Mouse (Mus musculus): ENCODE measurements around the gene Nrm.

Nrm gene

DNA sequence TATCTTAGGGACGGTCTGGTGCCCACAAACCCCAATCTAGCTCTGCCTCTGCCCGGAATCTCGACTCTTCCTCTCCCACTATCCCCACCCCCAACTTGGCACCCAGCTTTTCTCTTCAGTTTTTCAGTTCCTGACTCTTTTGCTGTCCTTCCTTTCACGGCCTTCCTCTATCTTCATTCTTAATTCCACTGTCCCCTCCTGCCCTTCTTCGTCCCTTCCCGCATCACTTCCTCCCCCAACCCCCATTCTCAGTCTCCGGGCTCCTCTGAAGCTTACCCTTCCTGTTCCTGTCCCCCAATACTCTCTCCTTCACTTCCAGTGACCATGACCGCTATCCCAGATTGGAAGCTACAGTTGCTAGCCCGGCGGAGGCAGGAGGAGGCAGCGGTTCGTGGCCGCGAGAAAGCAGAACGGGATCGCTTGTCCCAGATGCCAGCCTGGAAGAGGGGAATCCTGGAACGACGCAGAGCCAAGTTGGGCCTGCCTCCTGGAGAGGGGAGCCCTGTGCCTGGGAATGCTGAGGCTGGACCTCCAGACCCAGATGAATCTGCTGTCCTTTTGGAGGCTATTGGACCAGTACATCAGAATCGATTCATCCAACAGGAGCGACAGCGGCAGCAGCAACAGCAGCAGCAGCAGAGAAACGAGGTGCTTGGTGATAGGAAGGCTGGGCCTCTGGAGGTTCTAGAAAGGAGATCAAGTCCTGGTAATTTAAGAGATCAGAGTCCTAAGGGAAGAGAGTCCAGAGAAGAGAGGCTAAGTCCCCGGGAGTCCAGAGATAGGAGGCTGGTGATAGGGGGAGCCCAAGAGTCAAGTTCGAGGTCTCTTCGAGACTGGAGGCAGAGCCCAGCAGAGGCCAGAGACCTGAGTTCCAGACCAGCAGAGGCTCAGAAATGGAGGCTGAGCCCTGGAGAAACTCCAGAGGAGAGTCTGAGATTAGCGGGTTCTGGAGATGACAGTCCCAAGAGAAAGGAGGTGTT, 6.1 kb downstream of the Nrm start:
- DNase-seq (ENCODE audit: low spot score): peak; percentile 58

GRCm38 (mm10) chr17:35868165-35868820, 7.2 kb downstream of the Nrm start:
- no peak for DNase-seq (ENCODE audit: low spot score)

- no peak for DNase-seq (ENCODE audit: low spot score)
Measured at GRCm38 (mm10) chr17:35868961-35869345, 7.8 kb downstream of the Nrm start.

- DNase-seq (ENCODE audit: low spot score): peak; percentile 72
Measured at GRCm38 (mm10) chr17:35869346-35870067, 8.4 kb downstream of the Nrm start.

DNA sequence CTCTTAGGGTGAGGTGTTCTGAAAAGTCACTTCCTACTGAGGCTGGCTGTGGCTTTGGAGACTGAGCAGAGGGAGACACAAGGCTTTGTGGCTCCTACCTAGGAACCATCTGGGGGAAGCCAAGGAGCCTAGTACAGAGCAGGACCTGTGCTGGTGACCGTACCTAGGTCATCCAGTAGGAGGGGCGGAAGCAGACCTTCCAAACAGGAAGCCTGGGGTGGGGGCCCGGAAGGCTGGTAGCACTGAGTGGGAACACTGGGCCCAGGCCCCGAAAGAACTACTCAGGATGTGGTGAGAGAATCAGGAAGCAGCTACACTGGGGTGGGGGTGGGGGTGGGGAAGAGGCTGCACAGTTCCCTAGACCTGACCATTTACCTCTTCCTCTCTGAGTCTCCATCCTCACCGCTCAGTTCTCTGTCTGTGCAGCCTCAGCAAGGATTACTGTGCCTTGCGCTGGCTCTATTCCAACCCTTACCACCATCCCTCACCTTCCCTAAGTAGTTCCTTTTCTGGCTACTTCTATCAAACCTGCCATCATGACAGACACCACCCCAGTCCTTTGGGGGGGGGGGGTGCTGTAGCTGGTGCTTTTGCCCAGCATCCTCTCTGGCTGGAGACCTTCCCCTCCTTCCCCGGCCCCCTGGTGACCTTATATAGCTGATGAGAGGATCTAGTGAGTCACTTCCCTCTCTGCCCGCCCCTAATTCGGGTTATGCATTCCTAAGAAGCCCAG, 9.2 kb downstream of the Nrm start:
- DNase-seq (ENCODE audit: low spot score): peak; percentile 29

DNA sequence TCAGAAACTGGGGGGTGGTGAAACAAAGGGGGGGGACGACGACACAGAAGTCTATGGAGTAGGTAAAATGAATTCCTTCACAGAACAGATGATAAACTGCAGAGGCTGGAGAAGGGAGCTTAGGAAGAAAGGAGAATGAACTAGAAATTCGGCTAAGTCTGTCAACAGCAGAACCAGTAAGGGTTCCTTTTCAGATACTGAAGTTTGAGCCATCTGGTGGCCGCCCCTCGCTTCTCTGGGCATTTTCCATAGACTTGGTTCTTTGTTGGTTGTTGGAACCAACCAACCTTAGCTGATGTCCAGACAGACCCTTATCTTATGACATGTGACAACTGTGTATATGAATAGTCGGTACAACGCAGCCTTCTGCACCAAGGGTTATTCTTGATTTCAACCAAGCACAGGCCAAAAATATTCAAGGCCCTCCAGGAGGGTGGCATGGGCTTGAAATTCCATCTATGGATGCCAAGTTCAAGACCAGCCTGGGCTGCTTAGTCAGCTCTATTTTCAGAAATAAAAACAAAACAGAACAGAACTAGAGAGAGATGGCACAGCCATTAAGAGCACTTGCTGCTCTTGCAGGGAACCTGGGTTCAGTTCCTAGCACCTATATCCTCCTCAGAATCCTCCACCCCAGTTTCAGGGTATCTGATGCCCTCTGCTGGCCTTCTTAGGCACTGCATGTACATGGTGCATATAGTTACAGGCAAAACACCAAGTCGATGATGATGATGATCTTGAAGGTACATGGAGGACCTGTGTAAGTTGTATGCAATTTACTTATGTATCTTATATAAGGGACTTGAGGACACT, 10.0 kb downstream of the Nrm start:
- DNase-seq (ENCODE audit: low spot score): peak; percentile 33

DNA sequence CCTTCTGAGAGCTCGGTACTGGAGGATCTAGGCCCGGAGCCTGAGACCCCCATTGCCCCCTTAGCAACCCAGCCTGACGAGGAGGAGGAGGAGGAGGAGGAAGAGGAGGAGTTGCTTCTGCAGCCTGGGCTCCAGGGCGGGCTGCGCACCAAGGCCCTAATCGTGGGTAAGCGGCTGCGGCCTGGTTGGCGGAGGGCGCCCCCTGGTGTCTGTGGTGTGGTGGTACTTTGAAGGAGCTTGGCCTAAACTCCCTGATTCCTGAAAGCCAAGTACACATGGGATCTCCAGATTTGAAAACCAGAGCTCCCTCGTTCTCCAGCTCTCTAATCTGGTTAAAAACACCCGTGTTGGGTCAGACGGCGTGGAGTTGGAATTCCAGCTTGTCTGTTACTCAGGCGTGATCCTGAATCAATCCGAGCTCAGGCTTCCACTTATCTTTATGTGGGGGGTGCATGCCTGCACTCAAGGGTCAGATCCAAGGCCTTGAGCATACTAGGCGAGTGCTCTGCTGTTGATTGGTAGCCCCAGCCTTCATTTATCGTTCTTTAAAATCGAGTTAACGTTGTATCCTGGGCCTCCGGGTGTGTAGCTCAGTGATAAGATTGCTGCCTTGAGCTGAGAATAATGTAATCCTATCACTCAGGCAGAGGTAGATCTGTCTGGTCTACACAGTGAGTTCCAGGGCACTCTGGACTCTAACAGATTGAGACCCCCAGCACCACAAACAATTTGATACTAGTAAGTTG, 12.8 kb downstream of the Nrm start:
- DNase-seq (ENCODE audit: low spot score): peak; percentile 87

DNA sequence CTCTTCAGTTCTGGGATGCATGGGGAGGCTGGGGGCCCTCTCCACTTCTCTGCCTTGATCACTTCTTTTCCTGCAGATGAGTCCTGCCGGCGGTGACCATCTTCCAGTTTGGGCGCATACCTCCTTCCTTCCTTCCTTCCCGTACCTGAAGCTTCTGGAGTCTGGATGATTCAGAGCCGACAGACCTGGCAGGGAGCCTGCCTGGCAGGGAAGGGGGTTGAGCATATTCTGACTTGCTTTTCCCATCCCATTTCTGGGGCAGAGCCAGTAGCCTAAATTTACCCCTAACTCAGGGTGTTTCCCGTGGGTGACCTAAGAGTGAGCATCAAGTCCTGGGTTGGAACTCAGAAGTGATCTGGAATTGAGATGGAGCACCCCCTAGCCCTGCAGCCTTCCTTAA, 13.6 kb downstream of the Nrm start:
- DNase-seq (ENCODE audit: low spot score): no peak

DNA sequence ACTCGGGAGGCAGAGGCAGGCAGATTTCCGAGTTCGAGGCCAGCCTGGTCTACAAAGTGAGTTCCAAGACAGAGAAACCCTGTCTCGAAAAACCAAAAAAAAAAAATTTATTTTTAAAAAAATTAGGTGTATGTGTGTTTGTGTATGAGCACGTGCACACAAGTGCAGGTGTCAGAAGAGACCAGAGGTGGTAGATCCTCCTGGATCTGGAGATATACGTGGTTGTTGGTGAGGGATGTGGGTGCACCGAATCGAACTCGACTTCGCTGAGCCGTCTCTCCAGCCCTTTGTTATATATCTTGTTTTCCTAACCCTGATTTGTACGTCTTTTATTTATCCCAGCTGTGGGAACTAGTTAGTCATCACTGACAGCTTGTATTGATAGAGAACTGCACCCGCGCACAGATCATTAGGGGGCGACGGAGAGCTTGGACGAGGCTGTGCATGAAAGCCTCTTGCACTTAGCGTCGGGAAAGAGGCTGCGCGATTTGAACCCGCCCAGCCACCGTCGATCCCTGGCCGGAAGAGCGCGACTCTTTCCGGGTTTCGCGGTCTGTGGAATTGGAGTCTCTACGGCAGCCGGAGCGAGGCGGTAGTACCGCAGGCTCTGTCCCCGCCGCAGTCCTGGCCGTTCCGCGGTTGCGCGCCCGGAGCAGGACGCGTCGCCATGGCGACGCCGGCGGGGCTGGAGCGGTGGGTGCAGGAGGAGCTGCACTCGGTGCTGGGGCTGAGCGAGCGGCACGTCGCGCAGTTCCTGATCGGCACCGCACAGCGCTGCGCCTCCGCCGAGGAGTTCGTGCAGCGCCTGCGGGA, 18.3 kb downstream of the Nrm start, which contains the start of gene Dhx16:
Gene Dhx16 (plus strand): TSS at position 575 of the 813 bp plus-strand sequence.
- DNase-seq (ENCODE audit: low spot score): peak; percentile 97

GRCm38 (mm10) chr17:35882924-35883323, 21.8 kb downstream of the Nrm start:
- no peak for DNase-seq (ENCODE audit: low spot score)

DNA sequence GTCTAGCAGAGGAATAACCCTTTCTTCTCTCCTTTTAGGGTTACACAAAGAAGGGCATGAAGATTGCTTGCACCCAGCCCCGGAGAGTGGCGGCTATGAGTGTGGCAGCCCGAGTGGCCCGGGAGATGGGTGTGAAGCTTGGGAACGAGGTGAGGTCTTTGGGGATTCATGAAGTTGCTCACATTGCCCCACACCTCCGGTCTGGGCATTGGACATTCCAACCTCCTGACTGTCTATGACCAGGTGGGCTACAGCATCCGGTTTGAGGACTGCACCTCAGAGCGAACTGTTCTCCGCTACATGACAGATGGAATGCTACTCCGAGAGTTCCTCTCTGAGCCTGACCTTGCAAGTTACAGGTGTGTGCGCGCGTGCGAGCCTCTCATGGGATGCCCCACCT, 22.7 kb downstream of the Nrm start:
- no peak for DNase-seq (ENCODE audit: low spot score)

DNA sequence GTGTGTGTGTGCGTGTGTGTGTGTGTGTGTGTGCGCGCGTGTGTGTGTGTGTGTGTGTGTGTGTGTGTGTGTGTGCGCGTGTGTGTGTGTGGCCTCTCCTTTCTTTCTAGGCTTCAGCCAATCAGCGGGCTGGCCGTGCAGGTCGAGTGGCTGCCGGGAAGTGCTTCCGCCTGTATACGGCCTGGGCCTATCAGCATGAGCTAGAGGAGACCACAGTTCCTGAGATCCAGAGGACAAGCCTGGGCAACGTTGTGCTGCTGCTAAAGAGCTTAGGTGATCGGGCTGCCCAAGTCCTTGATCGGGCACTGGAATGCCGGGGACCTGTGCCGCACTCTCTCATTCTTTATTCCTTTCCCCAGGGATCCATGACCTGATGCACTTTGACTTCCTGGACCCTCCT, 26.6 kb downstream of the Nrm start:
- DNase-seq (ENCODE audit: low spot score): no peak

DNA sequence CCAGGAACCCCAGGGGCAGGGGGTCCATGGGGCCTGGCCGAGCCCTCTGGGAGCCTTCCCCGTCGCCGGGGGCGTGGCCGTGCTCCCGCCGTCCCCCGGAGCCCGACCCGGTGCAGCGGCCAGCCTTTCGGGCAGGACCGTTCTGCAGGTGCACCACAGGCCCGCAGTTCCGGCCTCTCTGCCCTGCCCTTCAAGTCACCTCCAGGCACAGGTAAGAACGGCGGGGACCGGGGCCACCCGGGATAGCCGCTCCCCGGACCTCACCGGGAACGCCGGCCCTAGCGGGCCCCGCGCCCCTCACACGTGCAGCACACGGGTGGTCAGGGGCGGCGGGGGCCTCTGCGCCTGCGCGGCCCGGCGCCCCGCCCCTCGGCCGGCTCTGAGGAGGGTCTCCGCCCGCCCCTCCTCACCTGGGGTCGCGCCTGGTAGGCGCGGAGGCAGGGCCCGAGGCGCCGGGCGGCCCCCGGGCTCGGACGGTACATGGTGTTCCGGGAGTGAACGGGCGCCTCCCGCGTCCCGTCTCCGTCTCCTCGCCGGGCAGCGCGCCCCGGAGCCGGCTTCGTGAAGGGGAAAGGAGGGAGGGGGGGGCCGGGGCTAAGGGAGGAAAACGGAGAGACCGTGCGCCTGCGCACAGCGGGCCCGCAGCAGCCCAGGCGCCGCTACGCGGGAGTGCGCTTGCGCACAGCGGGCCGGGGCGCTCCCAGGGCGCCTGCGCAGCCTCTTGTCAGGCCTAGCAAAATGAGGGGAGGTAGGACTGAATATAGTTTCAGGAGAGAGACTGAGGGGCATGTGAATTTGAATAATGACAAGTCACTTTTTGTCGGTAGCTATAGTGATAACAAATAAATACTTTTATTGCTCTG, 35.9 kb downstream of the Nrm start, which contains the start of gene 2310061I04Rik:
Gene 2310061I04Rik (minus strand): TSS at position 651 of the 863 bp plus-strand sequence.
- peak; percentile 95 for DNase-seq (ENCODE audit: low spot score)

DNA sequence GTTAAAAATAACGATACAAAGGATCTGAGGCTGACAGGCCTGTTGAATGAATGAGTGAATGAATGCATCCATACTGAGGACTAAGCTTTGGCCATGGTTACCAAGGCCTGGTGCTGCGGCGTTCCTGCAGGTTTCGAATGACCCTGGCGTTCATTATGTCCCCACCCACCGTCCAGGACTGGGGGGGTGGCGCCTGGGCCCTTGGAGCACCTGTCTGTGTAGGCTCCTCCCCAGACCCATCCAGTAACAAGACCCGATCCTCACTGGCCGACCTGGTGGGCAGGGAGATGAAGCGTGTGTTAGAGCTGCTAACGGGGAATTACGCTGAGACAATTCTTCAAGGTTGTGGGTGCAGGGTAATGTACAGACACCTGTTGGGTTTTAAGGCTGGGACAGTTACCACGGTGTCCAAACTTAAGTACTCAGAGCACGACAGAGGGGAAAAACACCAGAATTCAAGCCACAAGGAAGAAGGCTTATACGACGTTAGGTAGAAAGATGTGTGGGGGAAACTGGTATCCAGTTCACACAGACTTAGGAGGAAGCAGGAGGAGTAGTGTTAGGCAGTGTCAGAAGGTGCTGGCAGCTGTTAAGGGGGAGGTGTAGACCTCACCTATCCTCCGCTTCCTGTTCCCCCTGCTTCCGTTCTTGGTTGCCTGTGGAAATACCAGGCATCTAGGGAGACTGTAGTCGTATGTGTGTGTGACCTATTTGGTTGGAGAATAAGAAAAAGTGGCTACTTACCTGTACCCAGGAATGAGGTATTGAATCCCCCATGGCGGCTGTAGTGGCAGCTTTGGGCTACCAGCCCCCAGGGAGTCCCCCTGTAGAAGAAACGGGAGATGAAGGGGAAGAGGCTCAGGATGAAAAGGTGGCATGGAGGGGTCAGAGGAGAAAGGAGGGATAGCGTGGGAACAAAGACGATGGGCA, 36.8 kb downstream of the Nrm start:
- DNase-seq (ENCODE audit: low spot score): no peak

DNA sequence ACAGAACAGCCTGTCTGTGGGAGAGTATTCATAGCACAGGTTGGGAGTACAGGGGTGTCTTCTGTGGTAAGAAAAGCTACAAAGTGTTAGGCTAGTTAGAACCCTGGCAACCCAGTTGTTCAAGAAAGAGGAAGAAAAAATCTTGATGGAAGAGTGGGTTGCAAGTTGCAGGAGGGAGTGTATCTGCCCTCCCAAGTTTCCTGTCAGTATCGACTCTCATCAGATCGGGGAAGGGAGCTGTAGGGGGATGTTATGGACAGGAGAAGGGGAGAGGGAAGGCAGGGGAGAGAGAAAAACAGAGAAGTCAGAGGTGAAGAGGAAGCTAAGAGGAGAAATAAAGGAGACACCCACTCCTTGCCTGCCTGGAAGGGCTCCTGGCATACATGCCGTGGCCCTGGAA, 39.5 kb downstream of the Nrm start:
- no peak for DNase-seq (ENCODE audit: low spot score)

GRCm38 (mm10) chr17:35903343-35903991, 42.3 kb downstream of the Nrm start:
- DNase-seq (ENCODE audit: low spot score): no peak

DNA sequence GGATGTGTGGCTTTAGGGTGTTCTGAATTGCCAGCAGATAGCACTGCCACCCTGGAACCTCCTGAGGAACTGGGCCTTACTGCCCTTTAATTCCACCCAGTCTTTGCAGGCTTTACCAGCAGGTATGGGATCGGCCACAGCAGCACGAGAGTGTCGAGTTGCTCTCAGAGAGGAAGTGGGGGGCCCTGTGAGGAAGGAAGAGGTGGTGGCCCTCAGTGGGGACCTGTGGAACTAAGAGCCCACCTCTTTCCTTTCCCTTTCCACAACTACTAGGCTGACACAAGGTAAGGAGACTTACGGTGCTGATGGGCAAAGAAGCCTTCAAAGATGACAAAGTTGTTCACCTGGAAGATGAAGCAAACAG, 42.9 kb downstream of the Nrm start:
- DNase-seq (ENCODE audit: low spot score): no peak
